Mouse (Mus musculus): ENCODE results near the gene Ehmt1.
"Not testable (repeated sequence)": the region's sequence is repeated elsewhere in the genome, so short reads cannot be mapped to it uniquely, and the experiment has no call there.

Ehmt1 gene

GRCm38 (mm10) chr2:24918930-24919838 is at the start of gene Ehmt1:
TSS of gene Ehmt1 (minus strand) at chr2:24919614.
- no peak for DNase-seq (ENCODE audit: extremely low read depth, low read depth, low spot score)

- no peak for DNase-seq (ENCODE audit: extremely low read depth, low read depth, low spot score)
Observed at GRCm38 (mm10) chr2:24962304-24963000, 43.0 kb upstream of the Ehmt1 start, which contains the start of gene Dph7. TSS of gene Dph7 (plus strand) at chr2:24962400.

- no peak for DNase-seq (ENCODE audit: extremely low read depth, low read depth, low spot score)
Observed at GRCm38 (mm10) chr2:24960910-24961309, 41.5 kb upstream of the Ehmt1 start.

GRCm38 (mm10) chr2:24952537-24953055 is 33.2 kb upstream of the Ehmt1 start:
- DNase-seq (ENCODE audit: extremely low read depth, low read depth, low spot score), result no peak

GRCm38 (mm10) chr2:24950189-24950535 is 30.7 kb upstream of the Ehmt1 start:
- no peak for DNase-seq (ENCODE audit: extremely low read depth, low read depth, low spot score)

GRCm38 (mm10) chr2:24949421-24950188 is 30.2 kb upstream of the Ehmt1 start, which contains the start of gene Zmynd19:
TSS of gene Zmynd19 (plus strand) at chr2:24949792.
- DNase-seq (ENCODE audit: extremely low read depth, low read depth, low spot score), result no peak

- DNase-seq (ENCODE audit: extremely low read depth, low read depth, low spot score), result not testable (repeated sequence)
Observed at GRCm38 (mm10) chr2:24944304-24944703, 24.9 kb upstream of the Ehmt1 start.

- no peak for DNase-seq (ENCODE audit: extremely low read depth, low read depth, low spot score)
Observed at GRCm38 (mm10) chr2:24942092-24942491, 22.7 kb upstream of the Ehmt1 start.

- DNase-seq (ENCODE audit: extremely low read depth, low read depth, low spot score), result peak; percentile 87
Observed at GRCm38 (mm10) chr2:24935057-24935796, 15.8 kb upstream of the Ehmt1 start, which contains the start of gene Arrdc1. TSS of gene Arrdc1 (minus strand) at chr2:24935252.

GRCm38 (mm10) chr2:24934441-24934963 is 15.1 kb upstream of the Ehmt1 start:
- no peak for DNase-seq (ENCODE audit: extremely low read depth, low read depth, low spot score)

GRCm38 (mm10) chr2:24929593-24929992 is 10.2 kb upstream of the Ehmt1 start:
- no peak for DNase-seq (ENCODE audit: extremely low read depth, low read depth, low spot score)

GRCm38 (mm10) chr2:24929119-24929518 is 9.7 kb upstream of the Ehmt1 start:
- no peak for DNase-seq (ENCODE audit: extremely low read depth, low read depth, low spot score)

- DNase-seq (ENCODE audit: extremely low read depth, low read depth, low spot score), result peak; percentile 70
Observed at GRCm38 (mm10) chr2:24927810-24928479, 8.5 kb upstream of the Ehmt1 start.

- no peak for DNase-seq (ENCODE audit: extremely low read depth, low read depth, low spot score)
Observed at GRCm38 (mm10) chr2:24926965-24927358, 7.5 kb upstream of the Ehmt1 start.

- no peak for DNase-seq (ENCODE audit: extremely low read depth, low read depth, low spot score)
Observed at GRCm38 (mm10) chr2:24926345-24926964, 7.0 kb upstream of the Ehmt1 start.

GRCm38 (mm10) chr2:24925284-24925683 is 5.9 kb upstream of the Ehmt1 start:
- DNase-seq (ENCODE audit: extremely low read depth, low read depth, low spot score), result no peak

GRCm38 (mm10) chr2:24923561-24923960 is 4.1 kb upstream of the Ehmt1 start:
- DNase-seq (ENCODE audit: extremely low read depth, low read depth, low spot score), result no peak

- no peak for DNase-seq (ENCODE audit: extremely low read depth, low read depth, low spot score)
Observed at GRCm38 (mm10) chr2:24919839-24920175, 393 bp upstream of the Ehmt1 start.

GRCm38 (mm10) chr2:24914762-24915161 is 4.7 kb downstream of the Ehmt1 start:
- DNase-seq (ENCODE audit: extremely low read depth, low read depth, low spot score), result no peak

All from fat pad, adult 2 months (tissue).